Mouse (Mus musculus): ENCODE results near the gene Rsc1a1. TPM values are rescaled to one million over a fixed set of nuclear protein-coding genes. Genes with fewer than 3 reads are reported as not detected.

Gene Rsc1a1
- 1 to 10 TPM in 1 of 2 experiments, under 1 TPM in 1; 0.42 to 2.2 TPM for total RNA-seq (2021)

DNA sequence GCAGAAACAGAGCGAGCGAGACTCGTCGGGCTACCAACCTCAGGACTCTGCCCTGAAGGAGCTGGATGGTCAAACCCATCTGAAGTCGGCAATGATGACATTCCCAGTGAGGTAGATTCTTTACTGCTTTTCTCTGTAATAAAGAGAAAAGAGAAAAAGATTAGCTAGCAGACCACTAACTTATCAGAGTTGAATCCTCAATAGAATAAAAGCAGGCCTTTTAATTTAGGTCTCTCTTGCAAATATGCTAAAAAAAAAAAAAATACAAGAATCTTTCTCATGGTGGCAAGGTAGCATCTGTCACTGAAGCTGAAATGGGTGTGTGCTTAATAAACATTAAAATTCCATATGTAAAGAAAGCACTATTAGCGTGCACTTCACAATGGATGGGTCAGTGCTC is at the start of gene Rsc1a1:
Gene Rsc1a1, minus strand, starts transcription at position 101 of the 400 bp plus-strand sequence.
- intact Hi-C loops (cut with DNase I): no loop called here
- DNase-seq: no peak

DNA sequence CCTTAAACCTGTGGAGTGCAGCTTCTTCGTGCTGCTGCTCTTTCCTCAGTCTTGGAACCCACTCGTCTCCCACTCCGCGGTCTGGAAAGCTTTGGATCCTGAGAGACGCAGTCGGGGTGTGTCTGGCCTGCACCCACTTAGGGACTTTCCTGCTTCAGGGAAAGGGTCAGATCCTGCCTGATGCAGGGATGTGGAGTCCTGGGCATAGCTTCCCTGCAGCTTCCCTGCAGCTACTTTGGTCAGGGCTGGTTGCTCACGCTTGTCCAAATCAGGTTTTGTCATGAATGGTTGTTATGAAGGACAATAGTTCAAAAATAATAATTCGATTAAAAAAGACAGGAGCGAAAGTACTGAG is 49.8 kb upstream of the Rsc1a1 start:
- no peak for DNase-seq
- intact Hi-C loops (cut with DNase I): no loop called here

DNA sequence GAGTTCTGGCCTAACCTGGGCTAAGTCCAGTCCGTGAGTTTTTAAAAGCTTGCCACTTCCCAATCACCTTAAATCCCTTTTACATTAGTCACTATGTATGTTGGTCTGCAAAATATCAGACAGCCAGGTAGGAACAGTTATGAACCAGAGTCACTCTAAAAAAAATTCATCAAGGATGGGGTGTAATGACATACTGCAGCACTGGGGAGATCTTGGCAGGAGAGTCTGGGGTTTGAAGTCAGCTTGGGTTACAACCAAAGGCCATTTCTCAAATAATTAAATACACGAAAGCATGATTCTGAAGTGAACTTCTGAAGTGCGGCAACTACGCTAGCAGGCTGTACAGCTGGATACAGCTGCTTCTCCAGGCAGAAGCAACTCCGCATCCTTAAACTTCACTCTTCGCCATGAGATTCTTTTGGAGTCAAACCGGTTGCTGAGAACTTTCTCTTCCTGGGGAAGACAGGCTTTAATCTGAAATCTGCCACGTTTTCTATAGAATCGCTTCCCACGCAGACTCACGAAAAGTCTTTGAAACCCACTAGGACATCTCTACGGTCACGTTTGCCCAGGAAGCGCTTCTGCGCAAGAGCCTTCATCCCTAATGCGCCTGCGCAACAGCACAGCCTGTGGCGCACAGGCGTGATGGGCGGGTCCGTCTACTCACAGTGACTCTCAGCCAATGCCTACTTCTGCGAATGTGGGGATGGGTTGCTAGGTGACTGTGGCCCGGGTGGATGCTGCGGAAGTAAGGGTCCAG is 49.2 kb upstream of the Rsc1a1 start:
- DNase-seq: peak; percentile 93
- intact Hi-C loops (cut with DNase I): no loop called here

DNA sequence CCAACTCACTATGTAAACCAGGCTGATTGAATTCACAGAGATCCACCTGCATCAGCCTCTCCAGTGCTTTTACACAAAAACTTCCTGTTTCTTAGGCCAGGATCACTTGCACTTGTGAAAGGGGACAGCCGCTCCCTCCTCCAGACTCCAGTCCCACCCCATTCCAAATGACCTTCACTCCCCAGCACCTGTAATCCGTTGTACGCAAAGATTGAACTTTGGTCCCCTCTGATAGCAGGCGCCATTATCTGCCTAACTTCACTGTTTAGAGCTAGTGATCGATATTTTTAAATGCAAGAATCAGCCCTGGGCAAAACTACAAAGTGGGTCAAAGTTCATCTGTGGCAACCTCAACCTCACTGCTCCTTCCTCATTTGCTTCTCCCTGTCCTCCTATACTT is 46.4 kb upstream of the Rsc1a1 start:
- no peak for DNase-seq
- intact Hi-C loops (cut with DNase I): no loop called here

DNA sequence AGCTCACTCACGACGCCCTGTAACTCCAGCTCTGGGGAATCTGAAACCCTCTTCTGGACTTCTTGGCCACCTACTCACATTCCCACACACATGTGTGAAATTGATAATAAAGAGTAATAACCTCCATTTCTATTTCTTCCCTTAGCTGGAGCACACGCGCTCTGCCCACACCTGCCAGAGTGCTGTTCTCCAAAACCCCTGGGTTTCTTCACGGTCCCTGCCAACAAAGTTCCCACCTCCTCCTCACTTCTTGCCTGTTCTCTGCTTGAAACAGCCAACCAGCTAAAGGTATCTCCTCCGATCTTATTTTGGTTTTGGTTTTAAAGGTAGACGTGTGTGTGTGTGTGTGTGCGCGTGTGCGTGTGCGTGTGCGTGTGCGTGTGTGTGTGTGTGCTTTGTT is 45.0 kb upstream of the Rsc1a1 start:
- no peak for DNase-seq
- intact Hi-C loops (cut with DNase I): no loop called here

DNA sequence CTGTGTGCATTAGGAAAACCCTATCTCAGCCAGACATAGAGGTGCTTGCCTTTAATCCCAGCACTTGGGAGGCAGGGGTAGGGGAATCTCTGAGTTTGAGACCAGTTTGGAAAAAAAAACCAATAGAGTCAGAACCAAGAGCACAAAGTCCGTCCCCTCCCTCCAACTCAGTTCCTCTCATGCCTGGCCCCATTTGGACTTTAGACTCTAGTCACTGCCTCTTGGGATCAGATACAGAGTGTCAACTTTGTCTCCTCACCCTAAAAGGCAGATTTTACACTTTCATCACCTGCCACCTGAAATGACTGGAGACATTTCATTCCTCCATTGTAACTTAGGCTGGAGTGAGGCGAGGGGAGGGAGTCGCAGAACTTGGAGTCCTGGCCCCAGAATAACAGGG is 43.9 kb upstream of the Rsc1a1 start:
- intact Hi-C loops (cut with DNase I): no loop called here
- DNase-seq: no peak

DNA sequence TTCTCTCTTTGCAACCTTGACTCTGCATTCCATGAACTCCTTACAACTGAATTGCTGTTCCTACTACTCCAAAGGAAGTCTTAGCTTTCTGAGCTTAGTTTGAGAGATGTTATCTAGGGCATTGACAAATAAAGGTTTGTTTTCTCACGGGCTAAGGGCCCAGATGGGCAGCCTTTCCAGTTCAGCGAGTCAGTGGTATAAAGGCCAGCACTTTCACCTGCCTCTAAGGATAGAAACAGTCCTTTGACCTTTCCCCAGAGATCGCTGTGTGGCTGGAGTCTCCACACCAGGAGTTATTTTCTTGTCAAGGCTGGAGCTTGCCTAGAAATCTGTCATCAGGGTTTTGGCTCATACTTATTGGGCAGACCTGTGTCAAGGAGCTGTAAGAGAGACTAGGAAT is 40.3 kb upstream of the Rsc1a1 start:
- DNase-seq: no peak
- intact Hi-C loops (cut with DNase I): no loop called here

DNA sequence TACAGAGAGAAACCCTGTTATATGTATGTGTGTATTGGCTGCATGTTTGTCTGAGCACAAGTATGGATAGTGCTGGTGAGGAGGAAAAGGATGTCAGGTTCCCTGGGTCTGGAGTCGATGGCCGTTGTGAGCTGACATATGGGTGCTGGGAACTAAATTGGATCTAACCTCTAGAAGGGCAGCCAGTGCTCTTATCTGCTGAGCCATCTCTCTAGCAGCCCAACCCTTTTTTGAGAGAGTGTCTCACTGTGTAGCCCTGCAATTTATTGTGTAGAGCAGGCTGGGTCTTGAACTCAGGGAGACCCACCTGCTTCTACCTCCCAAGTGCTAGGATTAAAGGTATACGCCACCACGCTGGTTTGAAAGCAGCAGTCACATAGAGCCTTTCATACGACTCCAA is 39.9 kb upstream of the Rsc1a1 start:
- intact Hi-C loops (cut with DNase I): no loop called here
- no peak for DNase-seq

DNA sequence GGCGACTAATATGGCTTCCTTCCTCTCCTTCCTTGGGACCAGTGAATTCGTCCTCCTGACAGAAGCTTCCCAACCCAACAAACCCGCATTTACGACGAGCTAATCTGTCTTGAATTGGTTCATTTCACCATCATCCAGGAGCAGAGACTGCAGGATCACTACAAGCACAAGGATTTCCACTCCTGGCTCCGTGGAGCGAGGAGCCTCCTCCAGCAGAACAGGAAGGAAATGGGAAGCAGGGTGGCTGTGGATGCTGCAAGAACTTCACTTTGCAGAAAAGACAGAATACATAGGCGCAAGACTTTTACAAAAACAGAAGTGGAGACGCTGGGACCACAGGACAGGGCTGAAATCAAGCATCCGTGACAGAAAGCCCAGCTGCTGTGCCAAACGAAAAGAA is 39.2 kb upstream of the Rsc1a1 start:
- no peak for DNase-seq

DNA sequence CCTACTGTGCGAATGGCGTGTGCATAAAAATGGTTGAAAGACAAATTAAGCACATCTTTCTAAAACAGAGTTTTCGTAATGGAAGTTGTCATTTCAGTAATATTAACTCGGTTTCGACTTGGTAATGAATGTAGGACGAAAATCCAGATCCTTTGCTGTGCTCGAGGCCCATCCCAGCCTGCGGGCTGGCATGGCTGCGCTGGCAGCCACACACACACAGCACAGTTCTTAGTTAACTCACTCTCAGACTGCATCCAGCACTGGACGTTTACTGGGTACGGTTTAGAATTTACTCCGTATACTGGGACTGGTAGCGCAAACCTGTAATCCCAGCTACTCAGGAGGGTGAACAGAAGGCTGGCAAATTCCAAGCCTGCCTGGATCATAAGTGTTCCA is 38.3 kb upstream of the Rsc1a1 start:
- intact Hi-C loops (cut with DNase I): no loop called here
- no peak for DNase-seq

More for the DNA sequence above, 39.2 kb upstream of the Rsc1a1 start:
- intact Hi-C loops (cut with DNase I): no loop called here

DNA sequence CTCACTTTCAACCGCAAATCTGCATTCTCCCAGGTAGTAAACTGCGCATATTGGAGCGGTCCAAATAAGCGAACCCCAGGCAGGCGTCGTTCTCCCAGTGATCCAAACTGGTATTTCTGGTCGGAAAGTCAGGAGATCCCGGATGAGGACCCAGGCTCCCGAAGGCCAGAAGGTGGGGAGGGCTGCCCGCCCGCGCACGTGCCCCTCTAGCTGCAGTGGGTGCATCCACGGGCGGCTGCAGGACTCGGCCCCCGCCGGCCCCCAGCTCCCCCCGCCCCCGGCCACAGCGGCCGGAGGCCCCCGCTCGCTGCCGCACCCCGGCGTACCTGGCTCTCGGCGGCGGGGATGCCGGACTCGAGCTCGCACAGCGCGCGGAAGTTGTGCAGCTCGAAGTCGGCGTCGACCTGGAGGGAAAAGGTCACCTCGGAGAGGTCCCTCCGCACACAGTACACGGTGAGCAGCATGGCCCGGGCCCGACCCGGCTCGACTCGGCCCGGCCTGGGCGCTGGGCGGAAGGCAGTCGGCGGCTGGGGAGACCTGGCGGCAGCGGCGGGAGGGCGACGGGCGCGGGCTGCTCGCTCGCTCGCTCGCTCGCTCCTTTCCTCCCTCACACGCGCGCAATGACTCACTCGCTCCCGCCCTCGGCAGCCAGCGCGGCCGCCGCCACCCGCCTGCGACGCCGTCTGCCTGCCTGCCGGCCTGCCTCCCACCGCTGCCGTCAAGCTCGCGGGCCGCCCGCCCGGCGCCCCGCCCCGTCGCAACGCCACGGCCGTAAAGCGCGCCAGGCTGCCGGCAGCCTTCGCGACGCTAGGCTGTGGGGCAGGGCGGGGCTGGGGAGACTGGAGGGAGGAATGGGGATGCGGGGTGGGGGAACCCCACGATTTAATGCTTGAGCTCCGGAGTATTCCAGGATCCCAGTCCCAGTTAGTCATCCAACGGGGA is 37.6 kb upstream of the Rsc1a1 start, which contains the start of gene Ddi2:
Gene Ddi2, minus strand, starts transcription at position 689 of the 942 bp plus-strand sequence.
- intact Hi-C loops (cut with DNase I): no loop called here

DNA sequence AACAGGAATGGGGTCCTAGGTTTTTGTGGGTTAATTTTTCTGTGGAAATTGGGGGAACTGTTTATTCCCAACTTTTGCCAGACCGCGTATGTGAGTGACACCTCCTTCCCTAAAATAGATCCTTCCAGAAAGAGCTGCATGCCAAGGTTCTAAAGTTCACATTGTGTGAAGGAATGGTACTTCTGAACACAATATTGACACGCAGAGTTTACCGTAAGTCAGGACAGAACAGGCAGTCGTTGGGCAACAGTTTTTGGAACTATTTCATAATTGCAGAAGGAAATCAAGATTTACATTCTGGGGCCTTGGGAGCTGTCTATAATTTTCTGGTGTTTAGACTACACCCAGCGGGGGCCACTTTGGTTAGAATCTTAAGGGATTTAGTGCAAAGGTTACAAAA is 36.6 kb upstream of the Rsc1a1 start:
- intact Hi-C loops (cut with DNase I): no loop called here
- no peak for DNase-seq

More for the DNA sequence above, 37.6 kb upstream of the Rsc1a1 start, which contains the start of gene Ddi2:
- peak; percentile 93 for DNase-seq

DNA sequence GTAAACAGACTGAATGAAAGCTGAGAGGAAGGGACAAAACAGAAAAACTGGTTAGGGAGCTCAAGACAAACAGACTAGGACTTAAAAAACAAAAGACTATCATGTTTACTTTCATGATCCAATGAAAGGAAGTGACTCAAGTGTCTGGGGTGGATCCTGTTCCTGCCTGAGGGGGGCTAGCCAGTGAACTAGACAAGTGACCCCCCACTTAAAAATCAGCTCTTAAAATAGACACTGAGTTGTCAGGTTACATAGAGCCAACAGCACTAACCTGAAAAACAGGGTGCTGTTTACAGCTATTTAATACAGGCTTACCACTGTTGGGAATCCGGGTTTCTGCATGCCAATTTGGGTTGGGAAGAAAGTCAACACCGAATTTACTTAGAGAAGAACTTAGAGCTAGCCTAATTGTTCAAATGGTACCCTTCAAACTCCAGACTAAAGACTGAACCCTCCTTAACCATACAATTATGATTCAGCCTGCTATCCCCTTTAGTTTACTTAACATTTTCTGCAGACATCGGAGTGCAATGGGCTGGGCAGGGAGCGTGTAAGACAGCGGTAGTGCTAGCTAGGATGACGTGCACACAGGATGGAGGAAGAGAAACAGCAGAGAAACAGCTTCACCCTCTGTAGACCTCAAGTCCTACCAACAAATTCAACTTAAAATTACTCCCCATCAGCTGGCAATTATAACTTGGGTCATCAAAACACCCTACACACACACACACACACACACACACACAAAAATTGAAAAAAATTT is 35.5 kb upstream of the Rsc1a1 start:
- no peak for DNase-seq
- intact Hi-C loops (cut with DNase I): no loop called here

DNA sequence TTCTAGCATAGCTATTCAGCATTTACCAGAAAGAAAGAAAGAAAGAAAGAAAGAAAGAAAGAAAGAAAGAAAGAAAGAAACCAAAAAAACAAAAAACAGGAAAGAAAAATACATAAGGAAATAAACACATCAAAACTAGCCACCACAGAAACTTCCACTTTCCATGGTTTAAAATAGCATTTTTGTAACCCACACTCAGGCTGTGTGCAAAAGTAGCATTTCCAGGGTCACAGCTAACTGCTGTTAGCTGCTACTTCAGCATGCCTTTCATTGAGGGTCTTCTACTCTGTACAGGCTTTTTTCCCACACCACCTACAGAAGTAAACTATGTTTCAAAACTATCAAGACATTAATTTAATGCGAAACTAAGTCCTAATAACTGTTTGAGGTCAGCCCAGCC is 33.9 kb upstream of the Rsc1a1 start:
- no peak for DNase-seq
- intact Hi-C loops (cut with DNase I): no loop called here

DNA sequence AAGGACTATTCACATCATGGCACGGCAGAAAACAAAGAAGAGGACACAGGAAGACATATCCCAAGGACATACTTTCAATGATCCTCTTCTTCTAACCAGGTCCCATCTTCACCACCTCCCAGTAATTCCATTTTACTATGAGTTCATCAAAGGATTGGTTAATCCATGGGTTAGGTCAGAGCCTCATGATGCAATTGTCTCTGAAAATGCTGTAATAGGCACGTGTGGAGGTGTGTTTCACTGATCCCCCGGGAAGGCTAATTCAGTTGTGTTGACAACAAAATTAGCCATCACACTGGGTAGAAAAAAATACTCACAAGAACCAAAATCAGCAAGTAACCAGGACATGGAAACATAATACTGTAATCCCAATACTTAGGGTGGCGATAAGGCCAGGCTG is 32.2 kb upstream of the Rsc1a1 start:
- DNase-seq: no peak
- intact Hi-C loops (cut with DNase I): loop anchor here (2.0 kb wide), 1 partner anchor 63 kb away; no protein-coding TSS in a partner anchor

DNA sequence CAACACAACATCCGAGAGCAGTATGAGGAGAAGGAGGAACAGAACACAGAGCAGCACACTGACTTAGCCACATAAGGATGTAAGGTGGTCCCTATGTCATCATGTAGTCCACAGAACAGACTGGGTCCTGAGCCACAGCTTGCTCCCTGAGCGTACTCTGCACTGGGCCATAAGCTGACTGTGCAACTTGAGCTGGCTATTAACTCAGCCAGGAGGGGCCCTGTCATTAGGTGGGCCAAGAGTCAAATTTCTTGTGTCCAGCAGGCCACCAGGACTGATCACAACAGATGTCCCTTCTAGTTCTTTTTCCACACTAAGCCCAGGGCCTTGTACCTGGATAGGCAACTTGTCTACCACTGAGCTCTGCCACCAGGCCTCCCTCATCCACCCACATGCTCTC is 29.6 kb upstream of the Rsc1a1 start:
- DNase-seq: no peak
- intact Hi-C loops (cut with DNase I): no loop called here

DNA sequence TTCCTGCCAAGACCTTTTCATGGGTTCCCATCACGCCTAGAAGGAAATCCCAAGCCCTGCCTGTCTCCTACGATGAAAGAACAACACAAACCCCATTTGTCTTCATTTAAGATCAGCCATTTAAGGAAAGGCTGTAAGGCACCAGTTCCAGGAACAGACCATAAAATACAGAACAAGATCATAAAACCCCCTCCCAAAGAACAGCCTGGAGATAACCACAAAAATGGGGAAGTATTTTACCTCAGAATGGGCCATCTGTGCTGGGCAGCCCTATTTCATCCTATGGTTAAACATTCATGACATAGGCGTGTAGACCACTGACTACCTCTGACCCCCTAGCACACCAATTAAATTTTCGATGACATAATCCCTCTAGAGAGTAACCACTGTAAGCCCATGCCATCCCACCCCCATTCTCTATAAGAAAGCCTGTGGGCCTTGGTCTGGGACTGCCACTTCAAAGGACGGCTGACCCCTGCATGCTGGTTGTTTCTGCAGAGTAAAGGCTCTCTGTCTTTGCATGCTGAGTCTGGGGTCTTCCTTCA is 28.3 kb upstream of the Rsc1a1 start:
- DNase-seq: no peak
- intact Hi-C loops (cut with DNase I): no loop called here

DNA sequence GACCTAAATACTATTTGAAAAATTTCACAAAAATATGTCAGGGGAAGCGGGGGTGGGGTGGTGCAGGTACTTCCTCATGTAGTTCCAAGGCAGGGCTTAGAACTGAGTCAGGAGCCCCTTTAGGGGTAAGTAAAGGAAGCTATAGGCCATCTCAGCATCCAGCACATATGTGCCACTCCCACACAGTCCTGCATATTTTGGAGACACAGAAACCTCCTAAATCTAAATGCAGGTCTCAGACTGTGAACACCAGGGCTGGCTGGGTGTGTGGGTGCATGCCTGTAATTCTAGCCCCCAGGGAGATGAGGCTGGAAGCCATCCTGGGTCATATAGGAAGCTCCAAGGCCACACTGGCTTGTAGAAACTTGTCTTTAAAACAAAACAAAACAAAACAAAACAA is 25.9 kb upstream of the Rsc1a1 start:
- intact Hi-C loops (cut with DNase I): no loop called here
- DNase-seq: no peak

DNA sequence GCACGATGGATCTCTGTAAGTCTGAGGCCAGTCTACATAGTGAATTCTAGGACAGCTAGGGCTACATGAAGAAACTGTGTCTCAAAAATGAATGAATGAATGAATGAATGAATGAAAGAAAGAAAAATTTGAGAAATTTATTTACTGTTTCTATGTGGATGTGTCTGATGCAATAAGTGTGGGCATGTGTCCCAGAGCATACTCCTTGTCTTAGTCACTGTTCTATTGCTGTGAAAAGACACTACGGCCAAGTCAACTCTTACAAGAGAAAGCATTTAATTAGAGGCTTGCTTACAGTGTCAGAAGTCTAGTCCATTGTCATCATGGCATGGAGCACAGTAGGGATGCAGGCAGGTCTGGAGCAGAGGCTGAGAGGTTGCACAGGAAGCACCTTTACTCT is 23.6 kb upstream of the Rsc1a1 start:
- no peak for DNase-seq
- intact Hi-C loops (cut with DNase I): no loop called here

DNA sequence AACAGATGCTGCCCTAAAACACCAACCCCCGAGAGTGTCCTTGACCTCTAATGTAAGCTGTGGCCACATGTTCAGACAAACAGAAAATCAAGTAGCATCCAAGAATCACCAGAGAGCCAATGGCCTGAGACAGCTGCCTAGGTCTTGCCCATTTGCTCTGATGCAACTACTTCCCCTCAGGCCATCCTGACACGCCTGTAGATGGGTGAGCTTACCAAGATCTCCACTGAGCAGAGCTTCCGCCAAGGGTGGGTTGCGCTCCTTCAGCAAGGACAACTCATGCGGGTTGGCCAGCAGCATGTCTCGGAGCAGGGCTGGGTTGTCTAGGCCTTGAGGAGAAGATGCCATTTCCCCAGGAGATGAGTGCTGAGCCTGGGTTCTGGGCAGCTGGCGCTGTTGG is 22.6 kb upstream of the Rsc1a1 start:
- intact Hi-C loops (cut with DNase I): no loop called here
- DNase-seq: no peak

DNA sequence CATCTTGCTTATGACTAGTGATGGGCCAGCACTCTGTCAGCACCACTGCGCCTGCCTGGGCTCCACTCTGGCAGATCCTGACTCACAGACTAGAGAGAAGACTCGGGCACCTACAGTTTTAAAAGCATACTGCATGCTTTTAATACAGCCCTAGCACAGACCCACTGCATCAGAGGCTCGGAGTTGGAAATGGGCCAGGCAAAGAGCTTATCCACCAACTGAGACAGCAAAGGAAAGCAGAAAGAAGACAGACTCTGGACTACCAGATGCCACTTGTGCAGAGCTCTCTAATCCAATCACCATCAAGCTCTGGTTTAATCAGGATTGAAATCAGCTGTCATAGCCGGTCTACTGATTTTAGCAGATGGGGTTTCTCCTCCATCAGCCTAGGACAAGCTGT is 19.9 kb upstream of the Rsc1a1 start:
- intact Hi-C loops (cut with DNase I): no loop called here
- peak; percentile 86 for DNase-seq

Data from left cerebral cortex, postnatal 4 days (tissue).